Mouse (Mus musculus) MN1 (cell line): Measurements from ENCODE around the gene Chuk.

Experiments used
- DNase-seq: peaks from one replicate; pipeline ENCODE4 v3.0.0-alpha.2; 2016; ENCODE audit warnings: low spot score

Chuk gene

GRCm38 (mm10) chr19:44042121-44042520 lies 65.2 kb downstream of the Chuk start:
- no peak for DNase-seq

- no peak for DNase-seq
Observed at GRCm38 (mm10) chr19:44033396-44033795, 73.9 kb downstream of the Chuk start.

DNA sequence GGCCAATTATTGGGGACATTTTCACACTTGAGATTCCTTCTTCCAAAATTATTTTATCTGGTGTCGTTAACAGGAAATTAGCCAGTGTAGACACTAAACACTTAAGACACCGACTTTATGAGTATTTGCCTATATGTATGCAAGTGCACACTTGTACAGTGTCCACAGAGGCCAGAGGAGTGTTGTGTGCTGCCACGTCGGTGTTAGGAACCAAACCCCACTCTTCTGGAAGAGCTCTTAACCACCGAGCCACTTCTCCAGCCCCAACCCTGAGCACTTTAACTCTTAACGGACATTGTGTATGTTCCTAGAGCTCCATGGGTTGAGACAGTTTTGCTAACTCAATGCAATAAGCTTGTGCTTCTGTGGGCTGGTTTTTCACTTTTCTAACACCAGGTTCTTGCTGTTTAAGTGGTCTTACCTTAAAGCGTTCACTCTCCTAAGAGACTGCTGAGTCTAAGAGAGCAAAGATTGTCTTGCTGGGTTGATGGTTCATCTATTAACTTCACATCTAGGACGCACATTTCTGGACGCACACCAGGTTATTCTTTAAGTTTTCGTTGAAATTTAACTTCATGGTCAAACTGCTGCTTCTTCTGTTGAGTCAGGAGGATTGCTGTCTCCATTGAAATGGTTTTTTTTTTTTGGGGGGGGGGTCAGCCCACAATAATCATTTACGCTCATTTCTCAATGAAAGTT lies 75.1 kb downstream of the Chuk start:
- no peak for DNase-seq

DNA sequence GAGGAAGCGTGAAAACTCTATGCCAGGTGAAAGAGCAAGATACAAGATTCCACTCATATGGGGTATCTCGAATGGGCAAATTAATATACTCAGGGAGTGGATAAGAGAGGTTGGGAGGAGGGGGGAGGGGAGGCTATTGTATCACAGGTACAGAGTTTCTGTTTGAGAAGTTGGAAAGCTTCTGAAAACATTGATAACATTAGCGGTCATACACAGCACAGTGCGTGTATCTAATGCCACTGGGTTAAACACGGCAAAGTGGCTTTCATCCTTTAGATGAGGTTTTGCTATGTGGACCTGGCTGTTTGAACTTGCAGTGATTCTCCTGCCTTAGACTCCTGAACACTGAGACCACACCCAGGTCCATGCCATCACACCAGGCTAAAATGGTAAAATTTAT lies 77.3 kb downstream of the Chuk start:
- DNase-seq = no peak

DNA sequence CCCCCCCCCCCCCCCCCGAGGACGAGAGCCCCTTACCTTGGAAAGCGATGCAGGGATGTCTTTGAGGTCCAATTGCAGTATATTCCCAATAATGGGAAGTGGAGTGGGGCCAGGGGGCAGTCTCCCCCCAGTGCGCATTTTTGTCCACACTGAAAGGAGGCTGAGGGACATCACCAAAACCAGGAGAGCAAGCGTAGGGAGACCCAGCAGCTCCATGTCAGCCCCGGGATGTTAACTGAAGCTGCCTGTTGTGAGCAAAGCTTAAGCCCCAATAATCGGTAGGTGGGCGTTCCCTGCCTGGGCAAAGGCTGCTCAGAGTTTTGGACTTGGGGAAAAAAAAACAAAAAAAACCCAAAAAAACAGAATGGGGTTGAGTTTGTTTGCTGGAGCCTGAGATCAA lies 78.3 kb downstream of the Chuk start, which contains the start of gene Cyp2c23:
Cyp2c23 (minus strand) TSS at position 237 of the 400 bp plus-strand sequence.
- no peak for DNase-seq

GRCm38 (mm10) chr19:44026956-44027530 lies 80.2 kb downstream of the Chuk start:
- no peak for DNase-seq

GRCm38 (mm10) chr19:44024921-44025585 lies 82.2 kb downstream of the Chuk start:
- no peak for DNase-seq
